Mouse (Mus musculus): ENCODE data around the gene Notch2.

GRCm38 (mm10) chr3:98147706-98148105 is 134.4 kb downstream of the Notch2 start:
- TF ChIP-seq CTCF (conservative IDR thresholded peaks at IDR 0.05; ENCODE audit: insufficient read depth, insufficient read length, low read depth, low read length) (no peak), POLR2A (IDR thresholded peaks at IDR 0.05; ENCODE audit: low read depth, low read length) (no peak)

All from kidney, adult 2 months (tissue).